Mouse (Mus musculus): ENCODE results near the gene Chrm1. TPM values are rescaled to one million over a fixed set of nuclear protein-coding genes. Genes with fewer than 3 reads are reported as not detected.
"Not testable (repeated sequence)": the region's sequence is repeated elsewhere in the genome, so short reads cannot be mapped to it uniquely, and the experiment has no call there.

Gene Chrm1
- polyA plus RNA-seq, 1 experiment, result not detected

- under 1% methylated on average over 50 of the region's 50 CpGs for WGBS
Measured at GRCm38 (mm10) chr19:8722907-8723573, 59.5 kb downstream of the Chrm1 start, which contains the start of gene Slc3a2. Gene Slc3a2 (minus strand): TSS chr19:8723369.

GRCm38 (mm10) chr19:8723574-8724346 lies 60.2 kb downstream of the Chrm1 start:
- H3K27ac ChIP-seq (ENCODE audit: control insufficient read depth, insufficient read depth, low read depth, low read length, poor library complexity), result peak overlapping the region; percentile 56; the same call in 1 of the 2 replicates

More at GRCm38 (mm10) chr19:8722907-8723573, 59.5 kb downstream of the Chrm1 start, which contains the start of gene Slc3a2:
- TF ChIP-seq CTCF (IDR thresholded peaks at IDR 0.05; ENCODE audit: control insufficient read depth, insufficient read depth, low read length) (no peak), POLR2A (IDR thresholded peaks at IDR 0.05; ENCODE audit: borderline replicate concordance, control insufficient read depth, low read depth, low read length) (peak; percentile 83)
- H3K4me1 ChIP-seq (ENCODE audit: control insufficient read depth, insufficient read depth, low read length), result peaks cover 1% of the 10 kb centered on the region; the same call in 1 of the 2 replicates
- H3K27ac ChIP-seq (ENCODE audit: control insufficient read depth, insufficient read depth, low read depth, low read length, poor library complexity), result peak within 1 kb of the TSS; percentile 97
- H3K4me3 ChIP-seq (replicated peaks; ENCODE audit: control insufficient read depth, low read depth, low read length), result peak within 1 kb of the TSS; percentile 84

GRCm38 (mm10) chr19:8724392-8724791 lies 60.8 kb downstream of the Chrm1 start:
- 3% methylated on average over 2 of the region's 2 CpGs for WGBS
- H3K4me3 ChIP-seq (replicated peaks; ENCODE audit: control insufficient read depth, low read depth, low read length), result peak overlapping the region; percentile 84
- H3K27ac ChIP-seq (ENCODE audit: control insufficient read depth, insufficient read depth, low read depth, low read length, poor library complexity), result no peak overlapping the region
- H3K4me1 ChIP-seq (ENCODE audit: control insufficient read depth, insufficient read depth, low read length), result no peaks in the 10 kb centered on the region; the same call in 1 of the 2 replicates
- no peak for TF ChIP-seq POLR2A (IDR thresholded peaks at IDR 0.05; ENCODE audit: borderline replicate concordance, control insufficient read depth, low read depth, low read length)
- TF ChIP-seq CTCF (IDR thresholded peaks at IDR 0.05; ENCODE audit: control insufficient read depth, insufficient read depth, low read length), result no peak

More at GRCm38 (mm10) chr19:8723574-8724346, 60.2 kb downstream of the Chrm1 start:
- TF ChIP-seq POLR2A (IDR thresholded peaks at IDR 0.05; ENCODE audit: borderline replicate concordance, control insufficient read depth, low read depth, low read length), result no peak
- TF ChIP-seq CTCF (IDR thresholded peaks at IDR 0.05; ENCODE audit: control insufficient read depth, insufficient read depth, low read length), result no peak
- peak overlapping the region; percentile 84 for H3K4me3 ChIP-seq (replicated peaks; ENCODE audit: control insufficient read depth, low read depth, low read length)
- H3K4me1 ChIP-seq (ENCODE audit: control insufficient read depth, insufficient read depth, low read length), result peaks cover under 1% of the 10 kb centered on the region; the same call in 1 of the 2 replicates
- WGBS, result under 1% methylated on average over 20 of the region's 20 CpGs

- WGBS, result 54% methylated on average over 4 of the region's 4 CpGs
- Histone ChIP-seq H3K4me1 (ENCODE audit: control insufficient read depth, insufficient read depth, low read length) (no peaks in the 10 kb centered on the region; the same call in 1 of the 2 replicates), H3K27ac (ENCODE audit: control insufficient read depth, insufficient read depth, low read depth, low read length, poor library complexity) (no peak overlapping the region), H3K4me3 (replicated peaks; ENCODE audit: control insufficient read depth, low read depth, low read length) (no peak overlapping the region)
- TF ChIP-seq POLR2A (IDR thresholded peaks at IDR 0.05; ENCODE audit: borderline replicate concordance, control insufficient read depth, low read depth, low read length), result no peak
- TF ChIP-seq CTCF (IDR thresholded peaks at IDR 0.05; ENCODE audit: control insufficient read depth, insufficient read depth, low read length), result no peak
Measured at GRCm38 (mm10) chr19:8725081-8725613, 61.6 kb downstream of the Chrm1 start.

GRCm38 (mm10) chr19:8726609-8727390 lies 63.2 kb downstream of the Chrm1 start:
- no peak overlapping the region for H3K27ac ChIP-seq (ENCODE audit: control insufficient read depth, insufficient read depth, low read depth, low read length, poor library complexity)
- WGBS, result 51% methylated on average over 3 of the region's 3 CpGs
- H3K4me3 ChIP-seq (replicated peaks; ENCODE audit: control insufficient read depth, low read depth, low read length), result no peak overlapping the region
- no peaks in the 10 kb centered on the region; the same call in 1 of the 2 replicates for H3K4me1 ChIP-seq (ENCODE audit: control insufficient read depth, insufficient read depth, low read length)
- TF ChIP-seq POLR2A (IDR thresholded peaks at IDR 0.05; ENCODE audit: borderline replicate concordance, control insufficient read depth, low read depth, low read length) (no peak), CTCF (IDR thresholded peaks at IDR 0.05; ENCODE audit: control insufficient read depth, insufficient read depth, low read length) (no peak)

GRCm38 (mm10) chr19:8727495-8728114 lies 64.0 kb downstream of the Chrm1 start:
- 51% methylated on average over 5 of the region's 5 CpGs for WGBS
- TF ChIP-seq CTCF (IDR thresholded peaks at IDR 0.05; ENCODE audit: control insufficient read depth, insufficient read depth, low read length) (no peak), POLR2A (IDR thresholded peaks at IDR 0.05; ENCODE audit: borderline replicate concordance, control insufficient read depth, low read depth, low read length) (no peak)
- H3K27ac ChIP-seq (ENCODE audit: control insufficient read depth, insufficient read depth, low read depth, low read length, poor library complexity), result no peak overlapping the region
- H3K4me3 ChIP-seq (replicated peaks; ENCODE audit: control insufficient read depth, low read depth, low read length), result no peak overlapping the region
- H3K4me1 ChIP-seq (ENCODE audit: control insufficient read depth, insufficient read depth, low read length), result no peaks in the 10 kb centered on the region

- not testable (repeated sequence) for H3K27ac ChIP-seq (ENCODE audit: control insufficient read depth, insufficient read depth, low read depth, low read length, poor library complexity); H3K4me3 ChIP-seq (replicated peaks; ENCODE audit: control insufficient read depth, low read depth, low read length); H3K4me1 ChIP-seq (ENCODE audit: control insufficient read depth, insufficient read depth, low read length)
- WGBS, result 66% methylated on average over 3 of the region's 3 CpGs
Measured at GRCm38 (mm10) chr19:8728335-8729099, 64.9 kb downstream of the Chrm1 start.

Other genes with a start within 250 kb of the Chrm1 start
- gene Slc22a8, start 72.5 kb upstream of the Chrm1 start, polyA plus RNA-seq (2011; ENCODE audit: insufficient read depth, insufficient read length, low replicate concordance, missing spikeins), result 0.29 and 1.5 TPM in 2 replicates
- 0.75 TPM in 1 of 2 replicates, not detected in the other for gene Slc22a6, start 45.8 kb upstream of the Chrm1 start, polyA plus RNA-seq (2011; ENCODE audit: insufficient read depth, insufficient read length, low replicate concordance, missing spikeins)
- 58.4 and 65.7 TPM in 2 replicates for gene Slc3a2, start 59.6 kb downstream of the Chrm1 start, polyA plus RNA-seq (2011; ENCODE audit: insufficient read depth, insufficient read length, low replicate concordance, missing spikeins)
- gene Wdr74, start 72.0 kb downstream of the Chrm1 start, polyA plus RNA-seq (2011; ENCODE audit: insufficient read depth, insufficient read length, low replicate concordance, missing spikeins), result 40.8 and 121 TPM in 2 replicates
- 3.4 and 3.7 TPM in 2 replicates for gene 1700092M07Rik, start 76.9 kb downstream of the Chrm1 start, polyA plus RNA-seq (2011; ENCODE audit: insufficient read depth, insufficient read length, low replicate concordance, missing spikeins)
- gene Stx5a, start 77.6 kb downstream of the Chrm1 start, polyA plus RNA-seq (2011; ENCODE audit: insufficient read depth, insufficient read length, low replicate concordance, missing spikeins), result 62.1 and 83.9 TPM in 2 replicates
- gene Nxf1, start 93.3 kb downstream of the Chrm1 start, polyA plus RNA-seq (2011; ENCODE audit: insufficient read depth, insufficient read length, low replicate concordance, missing spikeins), result 488 and 589 TPM in 2 replicates
- gene Tmem223, start 107.2 kb downstream of the Chrm1 start, polyA plus RNA-seq (2011; ENCODE audit: insufficient read depth, insufficient read length, low replicate concordance, missing spikeins), result 27.1 and 53.1 TPM in 2 replicates
- gene Tmem179b, start 110.7 kb downstream of the Chrm1 start, polyA plus RNA-seq (2011; ENCODE audit: insufficient read depth, insufficient read length, low replicate concordance, missing spikeins), result 52.1 and 62.1 TPM in 2 replicates
- 6.4 and 14.7 TPM in 2 replicates for gene Taf6l, start 122.6 kb downstream of the Chrm1 start, polyA plus RNA-seq (2011; ENCODE audit: insufficient read depth, insufficient read length, low replicate concordance, missing spikeins)
- 38.0 and 61.1 TPM in 2 replicates for gene Polr2g, start 134.8 kb downstream of the Chrm1 start, polyA plus RNA-seq (2011; ENCODE audit: insufficient read depth, insufficient read length, low replicate concordance, missing spikeins)
- 1.1 and 3.0 TPM in 2 replicates for gene Zbtb3, start 138.8 kb downstream of the Chrm1 start, polyA plus RNA-seq (2011; ENCODE audit: insufficient read depth, insufficient read length, low replicate concordance, missing spikeins)
- 18.1 and 20.3 TPM in 2 replicates for gene Ttc9c, start 155.5 kb downstream of the Chrm1 start, polyA plus RNA-seq (2011; ENCODE audit: insufficient read depth, insufficient read length, low replicate concordance, missing spikeins)
- 62.2 and 84.9 TPM in 2 replicates for gene Hnrnpul2, start 156.2 kb downstream of the Chrm1 start, polyA plus RNA-seq (2011; ENCODE audit: insufficient read depth, insufficient read length, low replicate concordance, missing spikeins)
- 6.4 and 8.2 TPM in 2 replicates for gene AC129217.1, start 166.0 kb downstream of the Chrm1 start, polyA plus RNA-seq (2011; ENCODE audit: insufficient read depth, insufficient read length, low replicate concordance, missing spikeins)
- gene Bscl2, start 173.7 kb downstream of the Chrm1 start, polyA plus RNA-seq (2011; ENCODE audit: insufficient read depth, insufficient read length, low replicate concordance, missing spikeins), result 19.8 and 46.2 TPM in 2 replicates
- 1.5 TPM in 1 of 2 replicates, not detected in the other for gene Gng3, start 175.4 kb downstream of the Chrm1 start, polyA plus RNA-seq (2011; ENCODE audit: insufficient read depth, insufficient read length, low replicate concordance, missing spikeins)
- 0.40 and 0.62 TPM in 2 replicates for gene Lrrn4cl, start 187.0 kb downstream of the Chrm1 start, polyA plus RNA-seq (2011; ENCODE audit: insufficient read depth, insufficient read length, low replicate concordance, missing spikeins)
- 110 and 112 TPM in 2 replicates for gene Ubxn1, start 207.7 kb downstream of the Chrm1 start, polyA plus RNA-seq (2011; ENCODE audit: insufficient read depth, insufficient read length, low replicate concordance, missing spikeins)
- gene Uqcc3, start 217.1 kb downstream of the Chrm1 start, polyA plus RNA-seq (2011; ENCODE audit: insufficient read depth, insufficient read length, low replicate concordance, missing spikeins), result 25.7 and 27.0 TPM in 2 replicates
- 1.6 and 2.1 TPM in 2 replicates for gene Lbhd1, start 219.9 kb downstream of the Chrm1 start, polyA plus RNA-seq (2011; ENCODE audit: insufficient read depth, insufficient read length, low replicate concordance, missing spikeins)
- not detected in 2 replicates for gene Gm49403, start 220.1 kb downstream of the Chrm1 start, polyA plus RNA-seq (2011; ENCODE audit: insufficient read depth, insufficient read length, low replicate concordance, missing spikeins)
- gene 1810009A15Rik, start 225.1 kb downstream of the Chrm1 start, polyA plus RNA-seq (2011; ENCODE audit: insufficient read depth, insufficient read length, low replicate concordance, missing spikeins), result 50.8 and 83.6 TPM in 2 replicates
- gene Gm49416, start 225.1 kb downstream of the Chrm1 start, polyA plus RNA-seq (2011; ENCODE audit: insufficient read depth, insufficient read length, low replicate concordance, missing spikeins), result not detected in 2 replicates
- 6.7 and 12.1 TPM in 2 replicates for gene Ints5, start 229.2 kb downstream of the Chrm1 start, polyA plus RNA-seq (2011; ENCODE audit: insufficient read depth, insufficient read length, low replicate concordance, missing spikeins)
- 41.4 and 61.7 TPM in 2 replicates for gene Ganab, start 234.3 kb downstream of the Chrm1 start, polyA plus RNA-seq (2011; ENCODE audit: insufficient read depth, insufficient read length, low replicate concordance, missing spikeins)